Comparison of ENCODE assay signal across 9 mouse cellular contexts in the genomic region with DNA sequence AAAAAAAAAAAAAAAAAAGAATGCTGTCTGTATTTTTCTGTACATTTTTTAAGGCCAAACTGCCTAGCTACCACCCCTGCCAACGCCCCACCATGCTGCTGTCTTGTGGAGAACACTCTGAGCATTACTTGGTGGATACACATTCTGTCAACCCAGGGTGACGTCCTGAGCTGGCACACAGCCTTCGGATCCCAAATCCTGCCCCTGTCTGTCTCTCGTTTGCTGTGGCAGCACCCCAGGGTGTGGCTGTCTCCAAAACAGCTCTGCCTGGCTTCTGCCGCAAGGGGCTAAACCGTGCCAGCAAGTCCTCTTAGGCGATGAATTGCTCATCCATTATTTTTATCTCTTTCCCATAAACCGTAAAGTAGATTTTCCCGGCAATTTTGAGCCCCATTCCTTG. TPM values are rescaled to one million over a fixed set of nuclear protein-coding genes. Genes with fewer than 3 reads are reported as not detected.
DNase-seq lines count a peak whose midpoint lies in the region; ATAC-seq lines count a peak whose summit lies in the region.
"Had no signal": no experiment of that assay in that cellular context is flagged by ENCODE, and none has a peak within 500 bp of the region (broad histone marks: within the 10 kb centered on the region; RNA-seq: fewer than 3 reads in every experiment).

No protein-coding gene starts in this region.

- H3K4me3 ChIP-seq in lung, embryonic 15.5 days, result peak overlapping the region; percentile 21; the same call in 1 of the 2 replicates

- H3K27ac ChIP-seq in lung, embryonic 15.5 days, result no peak overlapping the region

- DNase-seq in frontal cortex, postnatal 36 days (ENCODE audit: low spot score in 2 of 2), result peak; percentile 40 to 42
- DNase-seq in frontal cortex, postnatal 14 days (ENCODE audit: low spot score in 2 of 2), result no peak
- DNase-seq in 3T3-L1 (ENCODE audit: low read depth, low spot score), result peak; percentile 85
- peak; percentile 40 for DNase-seq in gastrocnemius, postnatal 10 days
- no peak for DNase-seq in T-cell, adult 2 months (ENCODE audit: low spot score)
- no peak for DNase-seq in embryo, embryonic 11 days

- 42% methylated on average over 9 of the region's 9 CpGs for WGBS in lung, embryonic 15.5 days

- H3K9me3 ChIP-seq in lung, embryonic 15.5 days, result no peaks in the 10 kb centered on the region

- no peak for ATAC-seq in lung, embryonic 15.5 days (ENCODE audit: borderline replicate concordance, extremely low read depth, low FRiP score, low TSS enrichment)
- ATAC-seq in activated CD4-positive, CD25-positive, alpha-beta regulatory T cell, adult 4 months, result no peak

- no peaks in the 10 kb centered on the region for H3K27me3 ChIP-seq in lung, embryonic 15.5 days

- no peaks in the 10 kb centered on the region for H3K36me3 ChIP-seq in lung, embryonic 15.5 days

- peak overlapping the region; percentile 53 for H3K4me2 ChIP-seq in lung, embryonic 15.5 days

- H3K9ac ChIP-seq in lung, embryonic 15.5 days, result no peak overlapping the region

- peaks cover 12% of the 10 kb centered on the region for H3K4me1 ChIP-seq in lung, embryonic 15.5 days

RNA-seq across cellular contexts. Expression of a gene that starts 29.7 kb away (rescaled TPM):
- total RNA-seq in gastrocnemius, postnatal 10 days (2021), result 1 to 10 TPM; 2.2 to 2.9 TPM
- polyA plus RNA-seq in lung, embryonic 15.5 days (2015; fragmentation: Nextera tagmentation; extraction: Ambion mirVana), result 1.3 and 1.4 TPM in 2 replicates
- polyA plus RNA-seq in activated CD4-positive, CD25-positive, alpha-beta regulatory T cell, adult 4 months (2017; shearing (Covaris generic)), result not detected
- total RNA-seq: common myeloid progenitor, adult 5-6 weeks had no signal

RNA-seq across cellular contexts. Expression of a gene that starts 51.8 kb away (rescaled TPM):
- total RNA-seq in gastrocnemius, postnatal 10 days (2021), result 10 to 100 TPM; 84.9 to 90.4 TPM
- polyA plus RNA-seq in lung, embryonic 15.5 days (2015; fragmentation: Nextera tagmentation; extraction: Ambion mirVana), result 33.1 and 34.9 TPM in 2 replicates
- polyA plus RNA-seq in activated CD4-positive, CD25-positive, alpha-beta regulatory T cell, adult 4 months (2017; shearing (Covaris generic)), result not detected

RNA-seq across cellular contexts. Expression of a gene that starts 54.6 kb away (rescaled TPM):
- 1 to 10 TPM; 4.7 to 5.1 TPM for total RNA-seq in gastrocnemius, postnatal 10 days (2021)
- polyA plus RNA-seq in lung, embryonic 15.5 days (2015; fragmentation: Nextera tagmentation; extraction: Ambion mirVana), result 16.9 and 17.3 TPM in 2 replicates
- 1 to 10 TPM in 1 of 2 experiments, under 1 TPM in 1; 0.96 to 1.6 TPM for polyA plus RNA-seq in activated CD4-positive, CD25-positive, alpha-beta regulatory T cell, adult 4 months (2017; shearing (Covaris generic))

Comparison
In these comparisons a context has a peak if more than half of its experiments do, and no peak if none do; other contexts are left out.
1. DNase-seq: peak in frontal cortex, postnatal 36 days (2 of 2), 3T3-L1 (single experiment) and gastrocnemius, postnatal 10 days (single experiment); none in frontal cortex, postnatal 14 days (0 of 2), T-cell, adult 2 months (single experiment) and embryo, embryonic 11 days (single experiment).
2. RNA of a gene that starts 51.8 kb away (polyA plus RNA-seq): 33.1 to 34.9 TPM in lung, embryonic 15.5 days; not detected in activated CD4-positive, CD25-positive, alpha-beta regulatory T cell, adult 4 months; every median in the first group is over 10 times any median in the second.